Mouse (Mus musculus): ENCODE data around the gene Dennd1c. TPM values are rescaled to one million over a fixed set of nuclear protein-coding genes. Genes with fewer than 3 reads are reported as not detected.
A peak's percentile ranks its signal among the peaks of the same experiment; 100 is the strongest.

The Dennd1c gene
- 100 to 1,000 TPM; 205 to 208 TPM for polyA plus RNA-seq (2017; shearing (Covaris generic))

DNA sequence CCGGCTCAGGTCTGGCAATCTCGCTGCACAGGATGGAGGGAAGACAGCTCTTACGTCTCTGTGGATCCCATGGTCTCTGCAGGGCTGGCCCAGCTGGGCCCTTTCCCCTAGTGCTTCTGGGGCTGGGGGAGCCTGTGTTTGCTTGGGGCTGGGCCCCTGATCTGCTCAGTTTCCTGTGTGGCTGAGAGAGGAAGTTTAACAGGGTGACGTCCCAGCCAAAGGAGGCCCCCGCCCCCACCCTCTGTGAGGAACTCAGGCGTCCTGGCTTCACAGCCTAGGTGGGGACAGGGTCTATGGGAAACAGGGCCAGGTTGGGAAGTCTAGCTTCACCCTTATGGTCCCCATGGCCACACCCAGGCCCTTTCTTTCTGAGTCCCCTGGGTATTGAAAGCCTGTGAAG lies at the start of gene Dennd1c:
TSS of gene Dennd1c (minus strand) at position 179 of the 400 bp plus-strand sequence.
- ATAC-seq: peak; percentile 97

GRCm38 (mm10) chr17:57125853-57126622 lies 47.7 kb upstream of the Dennd1c start:
- no peak for ATAC-seq

DNA sequence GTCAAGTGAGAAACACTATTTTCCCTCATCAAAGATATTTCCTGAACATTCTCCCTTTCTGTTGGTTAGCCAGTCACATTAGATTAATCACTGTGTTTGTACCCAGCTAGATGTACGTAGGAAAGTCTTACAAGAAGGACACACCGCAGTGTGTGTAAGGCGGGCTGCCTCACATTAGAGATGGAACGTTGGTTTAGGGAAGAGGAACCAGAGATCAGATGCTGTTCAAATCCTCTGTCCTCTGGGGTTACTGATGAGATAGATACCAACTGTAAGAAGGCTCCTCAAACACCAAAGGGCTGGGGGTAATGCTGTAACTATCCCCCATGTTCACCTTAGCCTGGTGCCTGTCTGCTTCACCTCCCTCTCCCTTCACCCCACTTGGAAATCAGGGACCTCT lies 46.5 kb upstream of the Dennd1c start:
- no peak for ATAC-seq

DNA sequence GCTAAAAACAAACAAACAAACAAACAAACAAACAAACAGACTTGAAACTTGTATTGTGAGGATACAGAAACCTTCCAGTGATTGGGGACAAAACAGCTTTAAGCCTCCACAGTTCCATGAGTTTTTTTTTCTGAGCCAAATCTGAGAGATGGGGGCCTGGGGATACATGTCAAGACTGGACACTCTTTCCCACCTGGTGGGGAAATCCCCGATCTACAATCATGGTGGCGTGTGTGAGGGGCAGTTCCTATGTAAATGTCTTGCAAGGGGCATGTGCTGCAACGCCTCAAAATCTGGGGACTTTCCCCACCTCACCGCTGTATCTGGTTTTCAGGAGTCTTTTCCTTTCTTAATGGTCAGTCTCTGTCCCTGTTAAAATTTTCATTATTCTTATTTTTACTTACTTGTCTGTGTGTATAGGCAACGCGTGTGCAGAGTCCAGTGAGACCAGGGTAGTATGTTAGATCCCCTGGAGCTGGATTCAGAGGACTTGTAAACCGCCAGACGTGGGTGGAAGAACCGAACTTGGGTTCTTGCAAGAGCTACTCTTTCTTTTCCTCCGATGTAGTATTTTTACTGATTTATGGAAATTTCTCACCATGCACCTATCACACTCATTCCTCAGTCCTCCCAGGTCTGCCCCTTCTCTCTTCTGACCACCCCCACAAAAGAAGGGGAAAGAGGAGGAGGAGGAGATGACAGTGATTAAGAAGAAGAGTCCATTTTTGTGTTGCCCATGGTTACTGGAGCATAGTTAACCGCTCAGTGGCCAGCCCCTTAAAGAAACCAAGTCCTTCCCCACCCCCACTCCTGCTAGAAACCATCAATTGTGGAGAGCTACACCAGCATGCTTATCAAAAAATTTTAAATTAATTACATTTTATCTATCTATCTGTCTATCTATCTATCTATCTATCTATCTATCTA lies 45.1 kb upstream of the Dennd1c start:
- ATAC-seq: no peak

- ATAC-seq: no peak
These were observed 43.5 kb upstream of the Dennd1c start for GRCm38 (mm10) chr17:57121856-57122255.

GRCm38 (mm10) chr17:57118524-57119349 lies 40.4 kb upstream of the Dennd1c start:
- ATAC-seq: no peak

DNA sequence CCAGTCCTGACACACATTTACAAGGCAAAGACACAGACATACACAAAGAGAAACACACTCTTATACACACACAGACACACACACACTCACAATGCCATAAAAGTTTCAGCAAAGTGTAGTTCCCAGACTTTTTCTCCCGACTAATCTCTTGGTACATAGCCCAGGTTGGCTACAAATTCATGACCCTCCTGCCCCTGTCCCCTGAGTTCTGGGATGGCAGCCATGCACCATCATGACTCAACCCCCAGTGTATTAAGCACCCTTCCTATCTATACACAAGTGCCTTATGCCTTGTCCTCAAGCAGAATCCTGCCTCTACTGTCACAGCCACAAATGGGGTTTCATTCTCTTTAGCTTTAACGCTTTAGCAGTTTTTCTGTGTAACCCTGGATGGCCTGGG lies 38.5 kb upstream of the Dennd1c start:
- no peak for ATAC-seq

DNA sequence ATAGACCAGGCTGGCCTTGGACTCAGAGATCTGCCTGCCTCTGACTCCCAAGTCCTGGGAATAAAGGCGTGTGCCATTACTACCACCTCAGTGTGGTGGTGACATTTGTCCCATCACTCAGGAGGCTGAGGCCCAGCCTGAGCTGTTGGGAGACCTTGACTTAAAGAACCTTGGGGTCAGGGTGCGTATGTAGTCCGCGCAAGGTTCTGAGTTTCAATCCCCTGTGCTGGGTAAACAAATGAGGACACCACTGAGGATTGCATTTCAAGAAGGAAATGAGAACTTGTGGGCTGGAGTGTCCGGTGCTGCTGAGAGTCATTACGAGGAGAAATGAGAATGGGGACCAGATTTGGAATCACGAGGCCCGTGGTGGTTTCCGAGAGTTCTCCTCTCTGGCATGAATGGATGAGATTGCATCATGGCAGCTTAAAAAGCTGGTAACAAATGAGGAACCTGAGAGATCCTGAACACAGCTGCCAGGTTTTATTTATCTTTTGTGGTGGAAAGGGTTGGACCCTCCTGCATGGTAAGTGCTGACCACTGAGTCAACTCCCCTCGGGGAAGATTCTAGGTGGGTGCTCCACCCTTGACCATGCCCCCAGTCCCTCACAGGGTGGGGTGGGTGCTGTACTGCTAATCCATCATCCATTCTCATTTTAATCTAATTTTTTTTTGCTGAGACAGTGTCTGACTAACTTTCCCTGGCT lies 34.6 kb upstream of the Dennd1c start:
- no peak for ATAC-seq

GRCm38 (mm10) chr17:57110005-57110404 lies 31.7 kb upstream of the Dennd1c start:
- no peak for ATAC-seq

- ATAC-seq: peak; percentile 74
These were observed 30.4 kb upstream of the Dennd1c start for GRCm38 (mm10) chr17:57108666-57109171.

DNA sequence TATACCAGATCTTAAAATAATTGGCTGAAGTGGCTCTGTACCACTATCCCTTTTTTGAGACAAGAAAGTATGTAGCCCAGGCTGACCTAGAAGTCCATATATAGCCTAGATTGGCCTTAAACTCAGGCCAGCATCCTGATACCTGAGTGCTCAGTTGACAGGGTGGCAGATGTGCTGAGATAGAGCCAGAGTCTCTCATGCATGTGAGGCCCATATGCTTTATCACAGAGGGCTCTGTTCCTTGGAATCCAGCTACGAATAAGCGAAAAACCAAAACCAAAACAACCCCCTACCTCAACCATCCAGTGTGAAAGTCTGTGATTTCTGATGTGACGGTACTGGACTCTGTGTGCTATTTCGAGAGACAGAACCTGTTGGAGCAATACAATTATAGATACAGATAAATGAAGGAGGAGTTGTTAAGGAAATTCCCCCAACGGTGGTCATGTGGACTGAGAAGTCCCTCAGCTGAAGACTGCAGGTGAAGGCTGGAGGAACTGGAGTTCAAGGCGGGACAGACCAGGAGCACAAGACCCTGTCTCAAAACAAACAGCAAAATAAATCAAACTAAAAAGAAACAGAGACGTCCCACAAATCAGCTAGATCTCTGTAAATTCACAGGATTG lies 29.8 kb upstream of the Dennd1c start:
- no peak for ATAC-seq

DNA sequence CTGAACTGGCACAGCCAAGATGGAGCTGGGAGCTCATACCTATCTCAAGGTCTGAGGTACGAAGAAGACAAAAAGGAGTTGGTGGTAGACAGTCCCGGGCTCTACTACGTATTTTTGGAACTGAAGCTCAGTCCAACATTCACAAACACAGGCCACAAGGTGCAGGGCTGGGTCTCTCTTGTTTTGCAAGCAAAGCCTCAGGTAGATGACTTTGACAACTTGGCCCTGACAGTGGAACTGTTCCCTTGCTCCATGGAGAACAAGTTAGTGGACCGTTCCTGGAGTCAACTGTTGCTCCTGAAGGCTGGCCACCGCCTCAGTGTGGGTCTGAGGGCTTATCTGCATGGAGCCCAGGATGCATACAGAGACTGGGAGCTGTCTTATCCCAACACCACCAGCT lies 28.8 kb upstream of the Dennd1c start:
- ATAC-seq: no peak

- ATAC-seq: no peak
These were observed 27.7 kb upstream of the Dennd1c start for GRCm38 (mm10) chr17:57106035-57106368.

DNA sequence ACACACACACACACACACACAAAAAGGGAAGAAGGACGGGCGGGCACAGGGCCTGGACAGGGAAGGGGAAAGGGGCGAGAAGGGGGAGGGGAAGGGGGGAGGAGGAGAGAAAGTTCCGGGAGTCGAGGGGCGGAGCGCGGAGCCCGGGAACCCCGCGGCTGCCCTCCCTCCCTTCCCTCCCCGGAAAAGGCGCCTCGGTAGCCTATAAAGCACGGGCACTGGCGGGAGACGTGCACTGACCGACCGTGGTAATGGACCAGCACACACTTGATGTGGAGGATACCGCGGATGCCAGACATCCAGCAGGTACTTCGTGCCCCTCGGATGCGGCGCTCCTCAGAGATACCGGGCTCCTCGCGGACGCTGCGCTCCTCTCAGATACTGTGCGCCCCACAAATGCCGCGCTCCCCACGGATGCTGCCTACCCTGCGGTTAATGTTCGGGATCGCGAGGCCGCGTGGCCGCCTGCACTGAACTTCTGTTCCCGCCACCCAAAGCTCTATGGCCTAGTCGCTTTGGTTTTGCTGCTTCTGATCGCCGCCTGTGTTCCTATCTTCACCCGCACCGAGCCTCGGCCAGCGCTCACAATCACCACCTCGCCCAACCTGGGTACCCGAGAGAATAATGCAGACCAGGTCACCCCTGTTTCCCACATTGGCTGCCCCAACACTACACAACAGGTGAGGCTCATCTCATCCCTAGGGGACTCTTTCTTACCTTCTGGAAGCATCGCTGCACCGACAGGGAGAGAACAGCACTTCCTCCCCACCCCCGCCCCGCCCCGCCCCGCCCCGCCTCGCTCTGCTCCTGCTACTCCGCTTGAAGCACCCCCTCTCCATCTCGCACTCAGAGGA lies 27.1 kb upstream of the Dennd1c start, which contains the start of gene Tnfsf9:
TSS of gene Tnfsf9 (plus strand) at position 145 of the 854 bp plus-strand sequence.
- peak; percentile 37 for ATAC-seq

DNA sequence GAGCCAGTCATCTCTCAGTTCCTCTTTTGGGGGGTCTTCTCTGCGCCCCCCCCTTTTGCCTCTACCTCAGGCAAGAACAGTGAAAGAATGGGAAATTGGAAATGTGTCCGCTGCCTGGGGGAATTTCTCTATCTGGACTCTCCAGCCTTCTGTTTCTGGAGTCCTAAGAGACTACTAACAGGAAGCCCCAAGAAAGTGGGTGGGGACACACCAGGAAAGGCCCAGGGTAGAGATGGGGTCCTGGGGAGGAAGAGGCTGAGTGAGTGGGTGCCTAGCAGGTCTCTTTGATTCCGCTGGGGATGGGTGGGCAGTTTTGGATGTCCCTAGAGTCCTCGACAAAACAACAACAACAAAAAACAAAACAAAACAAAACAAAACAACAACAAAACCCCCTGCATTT lies 26.2 kb upstream of the Dennd1c start:
- no peak for ATAC-seq

DNA sequence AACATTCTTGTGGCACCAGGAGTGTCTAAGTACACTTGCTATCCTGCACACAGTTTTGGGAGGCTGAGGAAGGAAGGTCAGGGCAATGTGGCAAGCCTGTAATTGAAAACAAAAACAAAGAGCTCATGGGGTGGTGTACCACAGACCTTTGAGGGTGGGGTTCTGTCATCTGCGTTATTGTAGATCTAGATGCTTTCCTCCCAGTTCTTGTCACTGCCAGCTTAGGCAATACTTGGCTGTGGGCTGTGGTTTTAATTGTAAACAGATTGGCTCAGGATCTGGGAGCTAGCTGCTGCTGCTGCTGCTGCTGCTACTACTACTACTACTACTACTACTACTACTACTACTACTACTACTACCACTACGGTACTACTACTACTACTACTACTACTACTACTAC lies 24.0 kb upstream of the Dennd1c start:
- ATAC-seq: no peak

DNA sequence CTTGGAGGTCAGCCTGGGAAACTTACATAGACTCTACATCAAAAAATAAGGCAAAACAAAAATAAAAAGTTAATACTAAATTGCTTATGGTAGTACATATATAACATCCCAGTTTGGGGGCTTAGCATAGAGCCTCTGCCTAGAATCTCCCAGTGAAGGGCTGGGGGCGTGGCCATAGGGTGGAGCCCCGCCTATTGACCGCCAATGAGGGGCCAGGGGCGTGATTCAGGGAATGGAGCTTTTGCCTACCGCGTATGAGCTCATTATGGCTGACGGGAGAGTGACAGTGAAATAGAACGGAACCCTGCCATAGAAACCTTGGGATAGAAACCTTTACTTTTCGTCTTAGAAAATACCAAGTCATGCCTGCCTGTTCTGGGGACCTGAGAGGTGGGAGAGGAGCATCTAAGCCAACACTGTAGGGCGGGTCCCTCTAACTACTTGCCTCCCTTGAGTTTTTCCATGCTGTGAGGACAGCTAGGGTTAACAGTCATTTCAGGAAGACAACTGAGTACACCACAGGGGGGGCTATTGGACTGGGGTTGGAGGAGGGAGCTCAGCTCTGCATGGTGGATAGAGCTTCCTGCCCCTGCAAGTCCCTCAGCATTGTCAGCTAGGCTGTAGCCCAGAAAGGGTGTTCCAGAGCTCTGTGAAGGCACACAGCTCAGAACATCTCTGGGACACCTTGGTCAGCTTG lies 21.5 kb upstream of the Dennd1c start:
- no peak for ATAC-seq

GRCm38 (mm10) chr17:57098321-57098720 lies 20.0 kb upstream of the Dennd1c start:
- ATAC-seq: no peak

DNA sequence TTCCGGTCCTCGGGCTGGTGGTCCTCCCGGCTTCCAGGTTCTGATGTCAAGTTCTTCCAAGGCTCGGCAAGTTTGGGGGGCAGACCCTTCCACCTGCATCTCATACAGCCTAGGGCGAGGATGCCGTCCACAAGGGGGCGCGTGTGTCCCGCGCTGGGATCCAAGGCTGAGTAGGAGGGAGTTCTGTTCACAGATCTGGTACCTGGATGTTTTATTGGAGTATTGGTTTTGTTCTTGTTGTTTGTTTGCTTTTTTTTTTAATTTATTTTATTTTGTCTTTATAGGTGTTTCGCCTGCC lies 18.3 kb upstream of the Dennd1c start:
- ATAC-seq: peak; percentile 82
